Mouse (Mus musculus) WW6 (cell line): ENCODE results near the gene Dlx6.

Experiments used
- DNase-seq: peaks from one replicate; pipeline ENCODE4 v3.0.0-alpha.2; 2013; ENCODE audit warnings: low read depth, low spot score

The Dlx6 gene

GRCm38 (mm10) chr6:6877346-6877910 is 14.3 kb downstream of the Dlx6 start:
- DNase-seq: no peak

DNA sequence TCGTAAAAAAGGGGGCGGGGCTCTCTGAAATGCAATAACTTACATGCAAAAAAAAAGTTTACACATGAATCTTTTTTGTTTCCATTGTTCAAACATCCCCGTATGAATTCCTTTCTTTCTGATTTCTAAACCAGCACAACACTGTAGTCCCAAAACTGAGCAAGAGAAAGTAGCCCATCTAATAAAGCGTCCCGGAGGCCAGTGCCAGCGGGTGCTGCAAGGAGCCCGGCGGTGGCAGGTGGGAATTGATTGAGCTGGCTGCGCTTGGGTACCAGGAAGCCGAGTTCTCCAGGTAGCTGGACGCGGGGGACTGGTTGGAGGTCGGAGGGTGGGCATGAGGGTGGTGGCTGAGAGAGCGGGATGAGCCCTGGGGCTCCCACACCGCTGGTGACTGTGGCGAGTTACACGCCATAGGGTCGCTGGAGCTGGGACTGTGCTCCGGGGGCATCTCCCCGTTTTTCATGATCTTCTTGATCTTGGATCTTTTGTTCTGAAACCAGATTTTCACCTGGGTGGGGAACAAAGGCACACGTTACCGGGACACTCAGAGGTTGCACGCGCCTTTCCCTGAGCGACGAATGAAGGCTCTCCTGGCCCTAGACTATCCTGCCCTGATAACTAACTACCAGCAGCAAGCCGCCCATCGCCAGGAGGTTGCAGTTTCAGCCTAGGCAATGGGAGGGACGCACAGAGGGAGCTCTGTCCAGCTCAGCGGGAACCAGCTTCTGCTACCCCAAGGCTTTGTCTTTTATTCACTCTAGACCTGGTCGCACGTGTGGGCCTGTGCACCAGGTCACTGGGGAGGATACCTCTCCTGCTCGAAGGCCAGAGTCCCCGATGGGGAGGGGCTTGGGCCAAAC is 15.1 kb downstream of the Dlx6 start:
- DNase-seq: no peak

- DNase-seq: no peak
Measured at GRCm38 (mm10) chr6:6878841-6879291, 15.7 kb downstream of the Dlx6 start.

DNA sequence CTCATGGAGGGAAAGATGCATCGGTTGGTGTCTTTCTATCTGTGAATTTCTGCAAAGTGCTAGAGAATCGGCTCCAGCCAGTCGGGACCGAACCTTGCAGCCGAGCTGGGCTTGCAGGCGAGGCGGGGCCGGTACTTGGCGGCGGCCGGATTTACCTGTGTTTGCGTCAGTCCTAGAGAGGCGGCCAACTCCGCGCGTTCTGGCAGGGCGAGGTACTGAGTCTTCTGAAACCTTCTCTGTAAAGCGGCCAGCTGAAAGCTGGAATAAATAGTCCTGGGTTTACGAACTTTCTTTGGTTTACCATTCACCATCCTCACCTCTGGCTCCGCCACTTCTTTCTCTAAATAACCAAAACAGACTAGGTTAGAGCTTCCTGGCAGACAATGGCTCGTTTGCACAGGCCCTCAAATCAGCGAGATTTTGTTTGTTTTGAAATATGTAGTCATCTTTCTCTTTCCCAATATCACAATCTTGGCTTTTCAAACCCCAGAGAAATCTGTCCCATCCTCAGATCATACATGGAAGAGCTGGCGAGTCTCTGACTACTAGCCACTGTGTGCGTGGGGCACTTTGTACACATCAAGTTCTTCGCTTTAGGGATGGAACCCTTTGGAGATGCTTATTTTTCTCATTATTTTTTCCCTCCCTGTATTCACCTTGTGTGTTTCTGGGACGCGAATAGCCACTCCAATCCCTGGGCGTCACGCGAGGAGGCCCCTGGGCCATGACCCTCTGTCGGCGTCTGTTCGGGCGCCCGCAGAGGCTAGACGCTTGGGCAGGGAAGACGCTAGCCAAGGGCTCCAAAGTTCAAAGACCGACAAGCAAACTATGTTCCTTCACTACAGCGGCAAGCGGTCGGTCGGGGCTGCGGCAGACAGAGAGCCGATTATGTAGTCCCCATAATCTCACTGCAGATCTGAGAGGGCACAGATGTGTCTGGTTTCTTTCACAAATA is 16.5 kb downstream of the Dlx6 start:
- no peak for DNase-seq

DNA sequence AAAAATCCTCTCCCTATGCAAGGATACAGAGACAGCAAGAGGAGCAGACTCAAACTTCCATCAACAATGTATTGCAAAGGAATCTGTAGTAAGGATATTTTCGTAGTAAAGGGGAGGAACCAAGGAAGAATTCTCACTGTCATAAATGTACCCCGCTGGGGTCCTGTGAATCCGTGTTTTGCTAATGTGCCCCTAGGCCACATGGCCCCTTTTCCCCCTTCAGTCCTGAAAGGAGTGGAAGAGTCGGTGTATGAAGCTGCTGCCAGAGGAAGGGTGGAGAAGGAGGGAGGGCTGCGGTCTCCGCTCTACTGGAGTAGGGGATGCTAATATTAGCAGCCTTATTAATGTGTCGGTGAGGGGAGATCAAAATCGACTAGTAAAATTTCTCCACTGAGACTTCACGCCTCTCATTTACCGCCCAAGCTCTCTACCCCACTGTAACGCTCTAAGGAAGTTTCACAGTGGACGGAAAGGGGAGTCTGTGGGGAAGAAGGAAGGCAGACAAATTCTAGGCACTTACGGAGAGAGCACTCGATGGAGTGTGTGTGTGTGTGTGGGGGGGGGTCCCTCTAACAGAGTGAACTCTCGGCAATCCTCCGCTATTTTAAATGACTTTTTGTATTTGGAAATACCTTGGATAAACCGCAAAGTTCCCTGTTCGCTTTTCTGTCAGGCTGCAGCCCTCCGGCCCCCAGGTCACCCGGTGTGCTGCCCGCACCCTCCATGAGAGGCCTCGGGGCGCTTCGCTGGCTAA is 17.4 kb downstream of the Dlx6 start:
- no peak for DNase-seq

- DNase-seq: no peak
Measured at GRCm38 (mm10) chr6:6881115-6881637, 18.0 kb downstream of the Dlx6 start.

- DNase-seq: no peak
Measured at GRCm38 (mm10) chr6:6881638-6882190, 18.6 kb downstream of the Dlx6 start, which contains the start of gene Dlx5. Dlx5 (minus strand) TSS chr6:6882085.

GRCm38 (mm10) chr6:6882266-6882797 is 19.2 kb downstream of the Dlx6 start:
- DNase-seq: no peak

- DNase-seq: no peak
Measured at GRCm38 (mm10) chr6:6884897-6885296, 21.8 kb downstream of the Dlx6 start.

GRCm38 (mm10) chr6:6886225-6886624 is 23.1 kb downstream of the Dlx6 start:
- DNase-seq: no peak

- no peak for DNase-seq
Measured at GRCm38 (mm10) chr6:6890047-6890446, 26.9 kb downstream of the Dlx6 start.

DNA sequence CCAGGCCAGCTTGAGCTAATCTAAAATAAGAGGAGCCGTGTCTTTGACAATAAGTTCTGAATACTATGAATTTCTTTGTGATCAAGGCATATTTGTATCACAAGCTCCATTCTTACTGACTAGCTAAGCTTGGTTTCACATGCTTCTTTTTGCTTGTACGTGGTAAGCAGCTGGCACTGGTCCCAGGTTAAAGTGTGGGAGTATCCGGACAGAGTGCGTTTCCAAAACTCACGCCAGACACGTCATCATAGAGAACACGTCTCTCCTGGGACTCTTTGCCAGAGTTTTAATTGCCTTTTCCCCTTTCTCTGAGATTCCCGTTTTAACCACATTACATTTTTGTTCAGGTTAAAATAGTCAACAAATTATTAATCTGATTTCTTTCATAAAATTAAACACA is 46.5 kb downstream of the Dlx6 start:
- DNase-seq: no peak

DNA sequence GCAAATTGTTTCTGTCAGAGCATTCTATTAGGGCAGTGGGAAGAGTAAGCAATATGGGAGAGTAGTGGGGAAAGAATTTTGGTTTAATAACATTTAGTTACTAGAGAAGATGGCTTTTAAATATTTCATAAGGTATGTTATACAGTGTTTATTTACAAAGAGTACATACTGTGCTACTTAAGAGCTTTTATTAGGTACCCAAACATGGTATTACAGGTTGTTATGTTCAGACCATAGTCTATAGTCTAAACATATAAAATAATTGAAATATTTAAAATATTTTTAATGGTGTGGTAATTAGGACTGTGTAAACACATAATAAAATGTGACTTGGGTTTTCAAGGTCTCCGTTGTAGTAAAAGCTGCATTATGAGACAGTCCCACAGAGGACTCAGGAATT is 51.2 kb downstream of the Dlx6 start:
- no peak for DNase-seq

GRCm38 (mm10) chr6:6914849-6915525 is 51.9 kb downstream of the Dlx6 start:
- DNase-seq: no peak

DNA sequence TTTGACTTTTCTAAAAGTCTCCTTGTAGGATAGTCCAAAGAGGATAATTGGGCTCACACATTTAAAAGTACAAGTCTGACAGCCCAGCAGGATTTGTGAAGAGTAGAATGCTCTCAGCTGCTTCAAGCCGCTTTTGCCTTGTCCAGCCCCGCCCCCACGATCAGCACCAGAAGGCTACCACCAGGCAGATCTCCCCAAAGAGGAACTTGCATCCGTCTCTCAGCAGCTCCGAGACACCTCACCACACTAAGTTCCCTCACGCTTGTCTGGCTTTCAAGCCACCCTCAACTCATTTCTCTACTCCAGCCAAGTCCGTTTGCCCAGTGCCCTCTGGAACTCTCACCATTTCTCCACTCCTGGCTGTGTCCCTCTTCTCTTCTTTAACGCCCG is 52.4 kb downstream of the Dlx6 start:
- no peak for DNase-seq

- DNase-seq: no peak
Measured at GRCm38 (mm10) chr6:6917334-6917733, 54.2 kb downstream of the Dlx6 start.
